Mouse (Mus musculus) G1E-ER4 (cell line): ENCODE measurements around the gene 1700029P11Rik. TPM values are rescaled to one million over a fixed set of nuclear protein-coding genes. Genes with fewer than 3 reads are reported as not detected.
A peak's percentile ranks its signal among the peaks of the same experiment; 100 is the strongest.

Experiments
- GATA1 ChIP-seq: IDR thresholded peaks from one replicate; pipeline ENCODE4 v1.8.0; 2012; ENCODE audit warnings: low read length, inconsistent platforms
- polyA plus RNA-seq: library from polyadenylated mRNA; stranded (reverse); fragments of >175 nt; gene quantifications from 2 replicates; pipeline ENCODE4 v1.2.3, GENCODE M21; 2012

The 1700029P11Rik gene
- polyA plus RNA-seq, 1 experiment: not detected

- no peak for TF ChIP-seq GATA1
Measured at GRCm38 (mm10) chr15:81952310-81952709, 28.0 kb upstream of the 1700029P11Rik start.

- TF ChIP-seq GATA1: no peak
Measured at GRCm38 (mm10) chr15:81954151-81954583, 26.2 kb upstream of the 1700029P11Rik start.

DNA sequence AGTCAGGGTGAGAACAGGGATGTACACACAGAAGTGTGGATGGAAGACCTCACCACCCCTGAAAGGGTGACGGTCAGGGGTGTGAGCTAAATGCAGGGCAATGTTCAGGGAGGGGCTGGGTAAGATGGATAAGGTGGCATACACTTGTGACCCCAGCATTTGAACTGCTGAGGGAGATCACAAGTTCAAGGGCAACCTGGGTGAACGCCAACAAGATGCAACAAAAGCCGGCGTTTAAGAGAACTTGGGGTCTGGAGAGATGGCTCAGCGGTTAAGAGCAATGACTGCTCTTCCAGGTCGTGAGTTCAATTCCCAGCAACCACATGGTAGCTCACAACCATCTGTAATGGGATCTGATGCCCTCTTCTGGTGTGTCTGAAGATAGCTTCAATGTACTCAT lies 25.6 kb upstream of the 1700029P11Rik start:
- no peak for TF ChIP-seq GATA1

GRCm38 (mm10) chr15:81955414-81955813 lies 24.9 kb upstream of the 1700029P11Rik start:
- TF ChIP-seq GATA1: no peak

- TF ChIP-seq GATA1: no peak
Measured at GRCm38 (mm10) chr15:81956457-81956856, 23.9 kb upstream of the 1700029P11Rik start.

- TF ChIP-seq GATA1: no peak
Measured at GRCm38 (mm10) chr15:81957598-81957997, 22.7 kb upstream of the 1700029P11Rik start.

DNA sequence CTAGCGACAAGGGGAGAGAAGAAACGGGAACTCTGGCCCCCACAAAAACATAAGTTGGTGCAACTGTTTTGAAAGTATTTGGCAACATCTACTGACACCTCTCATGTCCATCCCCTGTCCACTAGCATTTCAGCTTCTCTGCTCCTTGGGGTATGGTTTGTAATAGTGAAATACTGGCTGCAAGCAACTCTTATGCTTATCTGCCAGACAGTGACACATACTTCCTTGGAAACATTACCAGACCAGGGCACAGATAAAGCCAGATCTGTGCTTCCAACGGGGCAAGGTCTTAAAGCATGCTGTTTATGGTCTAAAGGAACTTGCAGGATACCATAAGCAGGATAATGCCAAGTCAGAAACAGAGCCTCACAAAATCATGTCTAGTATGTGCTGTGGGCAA lies 21.4 kb upstream of the 1700029P11Rik start:
- TF ChIP-seq GATA1: peak; percentile 30

DNA sequence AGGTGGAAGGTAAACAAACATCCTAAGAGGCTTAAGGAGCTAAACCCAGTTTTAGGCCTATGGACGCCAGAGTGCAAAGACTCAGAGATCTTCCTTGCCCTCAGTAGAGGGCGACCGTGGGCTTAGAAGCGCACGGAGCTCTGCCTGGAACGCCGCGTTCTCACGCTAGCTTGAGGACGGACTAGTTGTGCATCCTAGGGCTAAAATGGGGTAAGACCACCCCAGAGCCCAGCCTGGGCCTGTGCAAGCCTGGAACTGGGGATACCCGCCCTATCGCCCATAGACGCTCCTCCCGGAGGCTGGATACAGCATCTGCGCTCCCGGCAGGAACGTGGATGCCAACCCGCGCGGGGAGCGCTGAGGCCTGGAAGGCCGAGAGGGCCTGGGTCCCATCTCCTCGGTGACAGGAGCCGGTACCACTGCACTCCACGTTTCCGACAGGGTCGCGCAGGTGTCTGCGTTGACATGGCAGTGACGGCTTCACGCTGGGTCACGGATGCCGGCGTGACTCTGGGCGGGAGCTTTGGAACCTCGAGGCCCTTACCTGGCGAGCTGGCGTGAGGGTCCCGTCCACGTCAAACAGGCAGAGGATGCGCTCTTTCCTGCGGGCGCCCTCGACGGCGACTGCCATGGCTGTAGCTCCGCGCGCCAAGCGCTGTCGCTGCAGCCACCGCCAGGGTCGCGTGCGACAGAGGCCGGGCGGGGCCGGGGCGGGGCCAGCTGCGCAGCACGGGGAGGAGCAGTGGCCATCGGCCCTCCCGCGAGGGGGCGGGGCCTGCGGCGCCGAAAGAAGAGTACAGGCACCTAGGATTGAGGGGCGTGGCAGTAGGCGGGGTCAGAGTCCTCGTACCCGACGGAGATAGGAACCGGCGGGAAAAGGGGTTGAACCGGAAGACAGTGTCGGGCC lies 19.9 kb upstream of the 1700029P11Rik start, which contains the start of gene Pmm1:
Gene Pmm1 (minus strand): TSS at position 760 of the 907 bp plus-strand sequence.
- no peak for TF ChIP-seq GATA1

- TF ChIP-seq GATA1: no peak
Measured at GRCm38 (mm10) chr15:81961078-81961451, 19.3 kb upstream of the 1700029P11Rik start.

GRCm38 (mm10) chr15:81964262-81964661 lies 16.1 kb upstream of the 1700029P11Rik start:
- TF ChIP-seq GATA1: no peak

- no peak for TF ChIP-seq GATA1
Measured at GRCm38 (mm10) chr15:81964980-81965545, 15.3 kb upstream of the 1700029P11Rik start.

- no peak for TF ChIP-seq GATA1
Measured at GRCm38 (mm10) chr15:81966062-81966829, 14.1 kb upstream of the 1700029P11Rik start.

DNA sequence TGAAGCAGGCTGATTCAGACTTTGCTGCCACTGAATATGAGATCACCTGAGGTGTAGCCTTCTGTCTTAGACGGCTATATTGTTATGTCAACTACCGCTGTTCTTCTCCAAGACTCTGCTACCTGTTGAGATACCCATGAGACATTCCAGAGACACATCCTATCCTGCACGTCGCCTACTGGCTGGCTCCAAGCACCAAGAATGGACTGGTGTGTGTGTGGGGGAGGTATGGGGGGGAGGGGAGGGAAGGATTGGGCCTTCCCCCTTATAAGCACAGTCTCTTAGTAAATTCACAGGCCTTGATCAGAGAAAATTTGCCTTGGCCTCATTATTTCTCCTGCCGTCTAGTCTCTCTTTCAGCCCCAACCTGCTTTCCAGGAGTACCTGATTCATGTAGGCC lies 12.5 kb upstream of the 1700029P11Rik start:
- no peak for TF ChIP-seq GATA1

- TF ChIP-seq GATA1: no peak
Measured at GRCm38 (mm10) chr15:81968447-81968846, 11.9 kb upstream of the 1700029P11Rik start.

DNA sequence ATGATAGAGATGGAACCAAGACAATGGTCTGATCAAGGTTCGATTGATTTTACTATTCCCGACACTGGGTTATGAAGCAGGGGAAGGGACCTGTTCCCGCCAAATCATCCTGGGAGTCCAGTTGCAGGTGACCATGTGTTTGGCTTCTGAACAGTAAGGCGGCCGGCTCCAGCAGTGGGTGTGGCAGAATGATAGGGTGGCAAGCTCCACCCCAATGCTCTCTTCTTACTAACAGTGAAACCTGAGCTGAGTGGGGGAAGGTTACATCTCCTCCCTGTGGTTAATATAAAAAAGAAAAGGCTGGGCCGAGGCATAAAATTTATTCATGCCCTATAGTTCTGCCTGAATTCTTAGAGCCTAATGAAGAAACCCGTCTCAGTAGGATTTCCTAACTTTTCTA lies 11.2 kb upstream of the 1700029P11Rik start:
- no peak for TF ChIP-seq GATA1

- TF ChIP-seq GATA1: no peak
Measured at GRCm38 (mm10) chr15:81982173-81982572, 1.8 kb downstream of the 1700029P11Rik start.
